Mouse (Mus musculus): ENCODE data around the gene Lama4.

Lama4 gene

DNA sequence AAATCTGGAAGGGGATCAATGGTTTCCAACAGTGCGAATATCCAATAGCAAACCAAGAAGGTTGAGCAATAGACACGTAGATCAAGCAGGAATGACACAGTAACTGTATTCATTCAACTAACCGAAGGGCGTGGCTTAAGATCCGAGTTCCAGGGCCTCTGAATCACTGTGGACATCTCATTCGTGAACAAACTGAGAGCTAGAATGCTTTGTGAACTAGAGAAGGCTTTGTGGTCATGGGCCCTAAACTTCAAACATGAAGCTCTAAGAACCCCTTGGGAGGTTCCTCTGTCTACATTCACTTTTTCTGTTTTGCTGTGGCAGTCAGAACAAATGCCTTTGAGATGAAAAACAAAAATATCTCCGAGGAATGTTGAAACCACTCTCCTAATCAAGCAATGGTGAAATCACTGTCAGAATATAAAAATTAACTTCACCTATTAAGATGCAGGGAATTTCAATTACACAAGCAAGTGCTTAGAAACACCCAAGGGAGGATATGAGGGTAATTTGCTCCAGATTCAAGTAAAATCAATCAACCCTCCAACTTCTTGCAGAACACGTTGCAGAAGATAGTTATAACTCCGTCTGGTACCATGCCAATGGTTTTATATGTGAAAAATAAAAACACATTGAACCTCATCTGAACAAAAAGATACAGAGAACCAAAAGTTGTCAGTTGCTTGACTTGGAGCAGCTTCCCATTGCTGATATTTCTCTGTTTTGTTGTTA, 29.6 kb downstream of the Lama4 start:
- peak; percentile 83 for DNase-seq (ENCODE audit: low read depth, low spot score)

DNA sequence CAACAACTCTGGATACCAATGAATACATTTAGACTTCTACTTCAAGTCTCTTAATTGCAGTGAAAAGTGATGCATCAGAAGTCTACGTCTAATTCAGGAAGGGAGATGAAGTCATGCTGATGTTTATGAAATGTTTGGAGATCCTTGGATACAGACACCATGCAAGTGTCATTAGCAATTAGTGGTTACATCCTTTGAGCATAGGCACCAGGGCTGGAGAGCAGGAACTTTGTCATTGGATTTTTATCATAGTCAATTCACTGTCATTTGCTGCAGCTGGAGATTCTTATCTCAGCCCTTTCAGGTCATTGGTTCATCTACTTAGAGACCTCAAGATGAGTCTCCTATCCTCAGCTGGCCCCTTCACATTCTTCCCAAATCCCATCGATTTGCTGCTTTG, 30.6 kb downstream of the Lama4 start:
- DNase-seq (ENCODE audit: low read depth, low spot score): no peak

DNA sequence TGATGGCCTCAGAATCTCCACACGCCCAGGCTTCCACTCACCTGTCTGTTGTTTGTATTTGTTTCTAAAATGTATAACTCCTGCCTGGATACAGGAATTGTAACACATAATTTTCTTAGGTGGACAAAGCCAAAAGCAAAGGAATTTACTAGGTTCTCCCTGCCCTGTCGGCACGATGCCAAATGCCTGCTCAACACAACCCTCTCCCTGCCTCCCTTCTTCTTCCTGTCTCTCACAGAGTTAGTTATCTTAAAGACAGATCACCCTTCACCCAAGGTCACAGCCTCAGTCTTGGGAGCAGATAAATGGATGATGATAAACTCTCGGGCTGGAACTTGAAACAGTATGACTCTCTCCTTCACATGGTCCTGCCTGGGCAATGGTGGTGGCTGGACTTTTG, 35.6 kb downstream of the Lama4 start:
- DNase-seq (ENCODE audit: low read depth, low spot score): no peak

DNA sequence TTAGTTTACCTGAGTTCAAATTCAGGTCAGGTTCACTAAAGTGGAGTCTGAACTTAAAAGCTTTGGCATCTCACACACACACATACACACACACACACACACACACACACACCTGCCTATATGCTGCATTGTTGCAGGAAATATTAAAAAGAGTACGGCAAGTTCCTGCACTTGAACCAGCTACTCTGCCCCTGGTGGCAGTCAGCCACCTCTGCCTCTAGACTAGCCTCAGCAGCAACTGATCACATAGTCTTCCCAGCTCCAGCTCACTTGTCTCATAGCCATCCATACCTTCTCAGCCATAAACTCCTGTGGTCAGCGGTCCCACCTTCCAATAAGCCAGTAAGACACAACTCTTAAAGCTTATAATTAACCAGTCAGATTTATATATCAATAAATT, 37.2 kb downstream of the Lama4 start:
- DNase-seq (ENCODE audit: low read depth, low spot score): no peak

DNA sequence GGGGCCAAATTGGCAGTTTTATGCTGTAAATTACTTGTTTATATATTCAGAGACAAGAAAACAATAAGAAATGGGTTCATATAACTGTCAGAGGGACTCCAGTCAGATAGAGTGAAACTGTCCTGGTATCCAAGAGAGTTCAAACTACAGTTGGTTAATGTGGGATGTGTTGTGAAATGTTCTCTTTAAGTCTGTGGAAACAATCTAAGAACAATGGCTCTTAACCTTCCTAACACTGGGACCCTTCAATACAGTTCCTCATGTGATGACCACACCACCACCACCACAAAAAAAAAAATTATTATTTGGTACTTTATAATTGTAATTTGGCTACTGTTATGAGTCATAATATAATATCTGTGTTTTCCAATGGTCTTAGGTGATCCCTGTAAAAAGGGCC, 38.2 kb downstream of the Lama4 start:
- DNase-seq (ENCODE audit: low read depth, low spot score): no peak

DNA sequence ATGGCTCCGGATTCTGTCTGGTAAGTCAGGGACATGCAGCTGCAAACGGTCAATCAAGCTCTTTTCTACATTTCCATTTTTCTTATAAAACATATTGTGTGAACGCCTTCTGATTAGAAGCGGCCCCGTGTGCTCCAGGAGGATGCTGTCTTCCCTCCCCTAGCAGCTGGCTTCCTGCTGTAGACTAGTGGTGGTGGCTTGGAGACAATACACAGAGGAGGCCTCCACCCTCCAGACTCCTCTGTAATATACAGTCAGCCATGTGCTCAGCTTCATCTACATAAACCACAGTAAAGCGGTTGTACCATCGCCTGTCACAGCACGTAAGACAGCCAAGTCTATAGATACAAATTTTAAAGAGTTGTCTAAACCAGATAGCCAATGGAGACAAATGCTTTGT, 40.2 kb downstream of the Lama4 start:
- no peak for DNase-seq (ENCODE audit: low read depth, low spot score)

DNA sequence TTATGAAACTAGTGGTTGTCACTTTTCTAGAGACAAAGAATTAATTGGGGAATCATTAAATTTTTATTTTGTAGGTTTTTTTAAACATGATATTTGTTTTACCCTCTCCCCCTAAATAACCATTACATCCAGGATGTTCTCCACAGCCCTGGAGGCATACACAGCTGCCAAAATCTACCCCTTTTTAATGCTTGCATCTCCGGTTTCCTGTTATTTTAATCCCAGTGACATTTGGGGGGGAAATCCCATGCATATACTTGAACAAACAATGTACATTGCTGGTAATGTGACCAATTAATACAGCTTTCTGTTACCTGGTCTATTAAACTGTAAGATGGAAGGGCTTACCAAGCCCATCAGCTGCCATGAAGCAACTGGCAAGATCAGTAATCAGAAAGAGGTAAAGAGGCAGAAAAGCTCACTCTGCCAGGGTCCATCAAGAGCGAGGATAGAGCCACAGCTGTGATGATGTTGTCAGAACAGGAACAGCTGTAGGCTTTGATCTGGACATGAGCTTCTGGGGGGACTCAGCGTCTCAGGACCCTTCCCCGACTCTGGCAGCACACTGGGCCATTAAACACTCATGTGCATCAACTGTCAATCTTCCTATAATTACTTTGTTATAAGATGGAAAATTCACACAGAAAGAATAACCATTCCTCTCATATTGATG, 41.3 kb downstream of the Lama4 start:
- DNase-seq (ENCODE audit: low read depth, low spot score): no peak

DNA sequence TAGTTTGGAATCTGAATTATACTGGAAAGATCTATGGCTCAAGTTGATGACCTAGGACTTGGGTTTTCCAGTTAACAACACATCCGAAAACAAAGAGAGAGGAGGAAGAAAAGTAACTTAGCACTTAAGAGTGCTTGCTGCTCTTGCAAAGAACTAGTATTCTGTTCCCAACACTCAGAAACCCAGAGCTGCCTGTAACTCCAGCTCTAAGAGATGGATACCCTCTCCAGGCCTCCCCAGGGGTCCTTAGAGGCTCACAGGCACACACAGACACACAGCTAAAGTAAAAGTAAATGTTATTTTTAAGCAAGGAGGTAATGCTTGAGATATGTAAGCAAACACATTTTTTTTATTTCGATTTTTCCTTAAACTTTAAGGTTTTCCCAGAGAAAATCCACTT, 49.5 kb downstream of the Lama4 start:
- DNase-seq (ENCODE audit: low read depth, low spot score): no peak

DNA sequence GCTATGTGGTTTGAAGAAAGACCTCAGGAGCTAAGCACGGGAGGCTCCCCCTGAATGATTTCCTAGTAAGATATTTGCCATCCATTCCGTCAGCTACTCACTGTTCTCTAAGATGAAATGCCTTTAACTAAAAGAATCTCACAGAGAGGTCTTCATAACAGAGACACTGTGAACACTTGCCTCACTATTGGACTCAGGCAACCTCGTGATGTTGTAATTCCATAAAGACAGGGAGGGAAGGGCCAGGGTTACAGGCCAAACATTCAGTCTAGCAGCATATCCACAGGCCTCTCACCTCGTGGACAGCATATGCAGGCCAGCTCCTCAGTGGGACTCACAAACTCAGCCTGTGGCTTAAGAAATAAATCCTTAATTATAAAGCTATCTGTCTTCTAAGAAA, 52.7 kb downstream of the Lama4 start:
- DNase-seq (ENCODE audit: low read depth, low spot score): no peak

DNA sequence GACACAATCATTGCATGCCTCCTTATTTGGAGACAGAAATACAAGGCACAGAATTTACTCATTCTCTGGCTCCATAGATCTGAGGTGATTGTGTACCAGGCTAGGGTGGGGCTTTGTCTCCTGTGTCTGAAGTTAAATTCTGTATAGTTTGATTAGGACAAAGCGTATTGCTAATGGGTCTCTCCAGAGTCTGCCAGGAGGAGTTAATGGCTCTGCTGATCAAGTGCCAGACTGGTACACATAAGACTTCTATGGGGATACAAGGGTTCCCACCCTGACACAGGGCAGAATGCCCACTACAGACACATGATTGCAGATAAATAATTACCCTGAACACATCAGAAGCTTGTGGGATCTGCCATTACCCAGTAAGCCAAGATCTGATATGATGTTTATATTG, 53.3 kb downstream of the Lama4 start:
- DNase-seq (ENCODE audit: low read depth, low spot score): no peak

DNA sequence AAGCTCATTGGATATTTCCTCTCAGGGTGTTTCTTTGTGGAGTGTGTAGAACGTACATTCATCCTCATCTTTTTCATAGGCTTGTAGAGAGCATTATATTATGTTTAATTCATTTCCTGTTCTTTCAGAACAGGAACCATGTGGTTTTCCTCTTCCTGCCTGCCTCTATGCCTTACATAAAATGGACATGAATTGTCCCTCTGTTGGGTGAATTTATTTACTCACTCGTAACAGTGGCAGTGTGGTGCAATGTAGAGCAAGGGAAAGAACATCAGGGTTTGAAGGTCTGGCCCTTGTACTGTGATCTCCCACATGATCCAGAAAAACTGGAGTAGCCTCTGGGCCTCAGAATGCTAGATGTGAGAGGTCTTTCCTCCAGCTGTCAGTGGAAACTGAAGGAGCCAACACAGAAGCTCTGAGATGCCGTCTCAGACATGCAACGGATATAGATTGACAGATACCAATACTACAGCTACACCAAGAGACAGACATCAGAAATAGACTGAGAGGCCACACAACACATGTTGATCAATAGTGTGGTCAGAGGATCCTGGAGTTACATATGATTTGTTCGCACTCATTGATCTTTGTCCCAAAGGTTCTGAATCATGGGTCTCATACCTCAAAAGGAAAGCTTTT, 58.4 kb downstream of the Lama4 start:
- no peak for DNase-seq (ENCODE audit: low read depth, low spot score)

DNA sequence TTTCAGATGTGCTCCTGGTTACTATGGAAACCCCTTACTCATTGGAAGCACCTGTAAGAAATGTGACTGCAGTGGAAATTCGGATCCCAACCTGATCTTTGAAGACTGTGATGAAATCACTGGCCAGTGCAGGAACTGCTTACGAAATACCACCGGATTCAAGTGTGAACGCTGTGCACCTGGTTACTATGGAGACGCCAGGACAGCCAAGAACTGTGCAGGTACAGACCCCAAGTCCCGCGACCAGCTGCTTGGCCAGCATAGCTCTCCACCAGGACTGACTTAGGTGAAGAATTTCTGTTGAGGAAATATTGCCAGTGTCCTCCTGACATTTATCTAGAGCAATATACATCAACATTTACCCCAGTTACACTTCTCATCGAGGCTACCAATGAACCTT, 61.2 kb downstream of the Lama4 start:
- no peak for DNase-seq (ENCODE audit: low read depth, low spot score)

DNA sequence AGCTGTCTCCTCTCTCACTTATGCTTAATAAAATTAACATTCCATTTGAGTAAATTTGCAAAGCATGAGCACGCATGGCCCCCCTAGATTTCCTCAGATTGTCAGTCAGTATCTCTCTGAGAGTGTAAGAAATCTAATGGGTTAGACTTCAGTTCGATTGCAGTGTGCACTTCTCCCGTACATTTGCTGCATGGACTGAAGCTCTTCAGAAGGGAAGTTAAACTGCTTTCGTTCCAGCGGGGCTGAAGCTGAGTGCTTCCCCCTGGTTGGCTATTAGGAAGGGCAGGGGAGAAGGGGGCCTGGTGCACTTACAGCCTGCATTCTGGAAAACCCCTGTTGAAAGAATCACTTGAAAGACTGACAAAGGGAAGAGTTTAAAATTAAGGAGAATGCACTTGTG, 61.7 kb downstream of the Lama4 start:
- no peak for DNase-seq (ENCODE audit: low read depth, low spot score)

DNA sequence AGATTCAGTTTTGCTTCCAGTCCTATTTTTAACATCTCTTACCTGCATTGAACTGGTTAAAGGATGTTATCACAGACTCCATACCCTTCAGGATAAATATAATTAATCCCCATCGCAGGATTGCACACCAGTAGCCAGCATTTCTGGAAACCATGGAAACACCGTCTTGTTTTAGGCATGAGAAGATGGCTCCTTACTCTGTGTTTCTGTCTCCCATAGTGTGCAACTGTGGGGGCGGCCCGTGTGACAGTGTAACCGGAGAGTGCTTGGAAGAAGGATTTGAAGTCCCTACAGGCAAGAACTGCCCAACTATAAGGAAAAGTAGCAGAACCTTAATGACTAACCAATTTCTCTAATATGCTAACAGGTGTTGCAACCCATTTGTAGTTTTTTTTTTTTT, 63.1 kb downstream of the Lama4 start:
- no peak for DNase-seq (ENCODE audit: low read depth, low spot score)

DNA sequence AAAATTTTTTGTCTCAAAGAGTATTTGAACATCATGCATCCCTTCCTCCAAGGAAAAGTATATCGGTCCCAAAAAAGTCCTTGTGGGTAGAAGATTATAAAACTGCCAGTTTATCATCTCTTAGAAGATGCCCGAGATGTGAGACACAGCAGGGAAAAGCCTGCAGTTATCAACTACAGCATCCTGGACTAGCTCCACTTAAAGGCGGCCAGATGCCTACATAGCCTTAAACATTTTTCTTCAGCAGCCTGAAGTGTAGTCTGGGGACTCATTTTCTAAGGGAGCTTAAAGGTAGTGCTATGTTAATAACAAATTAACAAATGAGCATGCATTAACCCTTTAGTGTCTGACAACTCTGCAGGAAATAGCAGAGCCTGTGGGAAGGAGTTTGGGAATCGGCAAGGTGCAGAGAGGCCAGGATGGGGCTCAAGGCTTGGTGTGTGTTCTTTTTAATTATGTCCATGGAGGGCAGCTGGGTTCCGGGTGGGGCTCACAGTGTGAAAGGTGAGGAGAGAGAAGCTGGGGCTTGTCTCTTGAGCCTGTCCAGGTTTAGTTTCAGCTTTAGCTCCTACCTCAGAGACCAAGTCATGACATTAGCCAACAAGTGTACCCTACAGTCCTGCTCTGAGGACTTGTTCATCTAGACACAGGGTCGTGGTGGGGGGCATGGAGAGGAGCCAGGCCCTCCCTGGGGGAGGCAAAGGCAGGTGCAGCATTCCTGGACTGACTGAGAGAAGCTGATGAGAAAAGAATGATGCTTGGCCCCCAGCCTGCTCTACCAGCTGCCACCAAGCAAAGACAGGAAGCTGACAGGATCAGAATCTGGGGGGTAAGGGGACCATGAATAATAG, 64.2 kb downstream of the Lama4 start:
- DNase-seq (ENCODE audit: low read depth, low spot score): no peak

DNA sequence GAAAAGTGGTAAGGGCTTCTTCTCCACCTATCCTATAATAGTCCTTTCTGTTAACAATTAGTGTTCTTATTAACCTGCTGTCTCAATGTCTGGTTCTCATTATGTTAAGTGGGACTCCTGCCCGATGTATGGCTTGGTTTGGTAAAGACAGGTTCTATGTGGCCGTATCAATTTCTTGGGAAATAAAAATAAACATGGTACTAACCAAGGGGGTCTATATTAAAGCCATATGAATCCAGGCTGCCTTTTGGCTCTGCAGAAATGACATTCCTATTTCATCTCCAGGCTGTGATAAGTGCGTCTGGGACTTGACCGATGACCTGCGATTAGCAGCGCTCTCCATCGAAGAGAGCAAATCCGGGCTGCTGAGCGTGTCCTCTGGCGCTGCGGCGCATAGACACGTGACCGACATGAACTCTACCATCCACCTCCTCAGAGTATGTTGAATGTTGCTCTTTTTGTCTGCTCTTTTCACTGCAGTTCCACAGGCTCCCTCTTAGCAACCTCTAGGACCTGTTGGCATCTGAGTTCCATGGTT, 64.9 kb downstream of the Lama4 start:
- DNase-seq (ENCODE audit: low read depth, low spot score): no peak

DNA sequence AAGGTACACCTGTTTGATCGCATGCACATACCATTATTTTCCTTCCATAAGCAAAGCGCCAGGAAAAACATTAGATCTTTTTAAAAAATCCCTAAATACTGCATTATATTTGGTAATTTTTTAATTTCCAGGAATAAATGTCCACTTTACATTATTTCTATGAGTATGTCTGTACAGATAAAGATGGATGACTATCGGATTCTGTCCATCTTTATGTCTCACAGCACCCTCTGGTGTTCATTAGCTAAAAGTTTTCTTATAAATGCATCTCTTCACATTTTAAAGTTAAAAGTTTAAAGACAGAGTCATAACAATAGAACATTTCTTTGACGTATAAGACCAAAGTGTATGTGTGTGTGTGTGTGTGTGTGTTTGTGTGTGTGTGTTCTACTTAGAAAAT, 74.2 kb downstream of the Lama4 start:
- DNase-seq (ENCODE audit: low read depth, low spot score): peak; percentile 68

DNA sequence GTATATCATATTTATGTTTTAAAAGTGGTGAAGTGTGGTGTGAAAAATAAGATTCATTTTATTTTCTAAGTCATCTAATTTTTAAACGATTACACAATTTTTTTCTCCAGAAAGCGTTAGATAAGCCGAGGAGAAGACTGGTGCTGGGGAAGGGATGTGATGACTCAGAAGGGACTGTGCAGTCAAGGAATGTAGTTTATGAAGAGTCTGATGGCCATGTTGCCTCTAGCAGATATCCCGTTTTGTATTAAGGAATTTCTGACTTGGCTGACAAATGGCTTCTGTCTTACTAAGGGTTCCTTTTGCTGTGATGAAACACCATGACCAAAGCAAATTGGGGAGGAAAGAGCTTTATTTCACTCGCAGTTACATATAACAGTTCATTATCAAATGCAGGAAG, 74.7 kb downstream of the Lama4 start:
- DNase-seq (ENCODE audit: low read depth, low spot score): peak; percentile 70

DNA sequence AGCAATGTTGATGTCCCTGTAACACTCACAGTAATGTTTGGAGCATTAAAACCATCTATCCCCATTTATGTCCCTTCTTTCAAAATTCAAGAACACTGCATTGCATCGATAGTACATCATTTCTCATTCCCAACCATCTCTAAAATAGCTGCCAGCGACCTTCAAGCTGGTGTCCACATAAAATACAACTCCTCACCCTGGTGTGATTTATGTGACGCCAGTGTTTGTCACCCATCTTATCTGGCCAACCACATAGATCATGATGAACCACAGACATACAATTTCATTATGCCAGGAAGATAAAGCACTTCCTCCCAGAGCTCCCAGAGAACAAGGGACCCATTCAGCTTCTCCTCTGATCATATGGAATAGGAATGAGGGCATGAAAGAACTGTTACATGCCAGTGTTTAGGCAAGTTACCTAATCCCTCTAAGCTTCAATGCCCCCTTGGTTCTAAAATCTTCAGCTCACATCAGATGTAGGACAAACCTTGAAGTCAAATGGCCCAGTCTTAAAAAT, 79.2 kb downstream of the Lama4 start:
- DNase-seq (ENCODE audit: low read depth, low spot score): peak; percentile 72

DNA sequence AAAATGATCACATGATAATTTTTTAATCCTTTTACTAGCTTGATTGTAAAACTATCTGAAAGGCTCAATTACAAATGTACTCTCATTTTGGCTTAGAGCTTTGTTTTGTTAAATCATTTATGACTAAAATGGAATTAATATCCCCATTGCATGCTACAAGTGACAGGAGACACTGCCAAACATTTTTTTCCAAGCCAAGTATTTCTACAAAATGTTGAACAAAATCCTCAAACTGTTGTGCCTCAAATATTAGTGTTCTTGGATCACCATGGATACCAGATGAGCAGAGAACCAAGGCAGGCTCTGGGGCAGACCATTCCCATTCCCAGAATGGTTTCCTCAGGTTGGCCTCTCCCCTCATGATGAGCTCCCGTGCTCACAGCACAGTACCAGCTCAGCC, 79.8 kb downstream of the Lama4 start:
- DNase-seq (ENCODE audit: low read depth, low spot score): no peak

DNA sequence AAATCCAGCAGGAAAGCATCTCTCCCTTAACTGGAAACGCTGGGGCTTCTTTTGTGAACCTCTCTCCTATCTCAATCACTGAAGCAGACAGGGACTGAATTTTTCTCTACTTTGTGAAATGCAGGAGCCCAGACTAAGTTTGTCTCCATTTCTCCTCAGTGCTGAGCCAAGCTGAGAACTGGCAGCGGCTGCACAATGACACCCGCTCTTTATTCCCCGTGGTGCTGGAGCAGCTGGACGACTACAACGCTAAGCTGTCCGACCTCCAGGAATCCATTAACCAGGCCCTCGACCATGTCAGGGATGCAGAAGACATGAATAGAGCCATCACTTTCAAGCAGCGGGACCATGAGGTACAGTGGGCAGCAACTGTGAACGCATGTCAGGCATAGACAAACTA, 82.5 kb downstream of the Lama4 start:
- no peak for DNase-seq (ENCODE audit: low read depth, low spot score)

All from 3T3-L1 (cell line).